Mouse (Mus musculus) left cerebral cortex, adult 9 months (tissue): ENCODE data around the gene 2310011J03Rik.

Experiments used
- DNase-seq, 2 experiments: peaks; one replicate each; pipeline ENCODE4 v3.0.0; 2022; ENCODE audit warnings: low spot score in 2 of 2

2310011J03Rik gene

GRCm38 (mm10) chr10:80292251-80293146 lies 27.8 kb downstream of the 2310011J03Rik start, which contains the start of gene Rps15:
TSS of gene Rps15 (plus strand) at chr10:80292453.
- DNase-seq, result peak; percentile 70 to 93

- DNase-seq, result no peak
Observed at GRCm38 (mm10) chr10:80288657-80289056, 31.7 kb downstream of the 2310011J03Rik start.

GRCm38 (mm10) chr10:80288097-80288496 lies 32.2 kb downstream of the 2310011J03Rik start:
- DNase-seq, result no peak

- no peak for DNase-seq
Observed at GRCm38 (mm10) chr10:80285222-80286070, 34.9 kb downstream of the 2310011J03Rik start.

GRCm38 (mm10) chr10:80282481-80283441 lies 37.6 kb downstream of the 2310011J03Rik start:
- no peak for DNase-seq

- no peak for DNase-seq
Observed at GRCm38 (mm10) chr10:80281921-80282371, 38.4 kb downstream of the 2310011J03Rik start.

GRCm38 (mm10) chr10:80281304-80281703 lies 39.0 kb downstream of the 2310011J03Rik start:
- no peak for DNase-seq

- no peak for DNase-seq
Observed at GRCm38 (mm10) chr10:80279273-80279672, 41.1 kb downstream of the 2310011J03Rik start.

- DNase-seq, result no peak
Observed at GRCm38 (mm10) chr10:80278390-80278789, 41.9 kb downstream of the 2310011J03Rik start.

- no peak for DNase-seq
Observed at GRCm38 (mm10) chr10:80276238-80276637, 44.1 kb downstream of the 2310011J03Rik start.

GRCm38 (mm10) chr10:80273847-80274246 lies 46.5 kb downstream of the 2310011J03Rik start:
- no peak for DNase-seq

GRCm38 (mm10) chr10:80271870-80272585 lies 48.3 kb downstream of the 2310011J03Rik start:
- no peak for DNase-seq

GRCm38 (mm10) chr10:80271186-80271843 lies 49.0 kb downstream of the 2310011J03Rik start:
- DNase-seq, result no peak

- no peak for DNase-seq
Observed at GRCm38 (mm10) chr10:80270734-80271181, 49.6 kb downstream of the 2310011J03Rik start.

- DNase-seq, result no peak
Observed at GRCm38 (mm10) chr10:80270099-80270498, 50.2 kb downstream of the 2310011J03Rik start.
